Mouse (Mus musculus) neural tube, embryonic 11.5 days (tissue): ENCODE measurements around the gene Itm2a. TPM values are rescaled to one million over a fixed set of nuclear protein-coding genes. Genes with fewer than 3 reads are reported as not detected.

Source experiments
- polyA plus RNA-seq: library from polyadenylated mRNA; unstranded; fragments of >200 nt; fragmentation: Nextera tagmentation; extraction: Ambion mirVana; gene quantifications from 2 replicates; pipeline ENCODE4 v1.2.1, GENCODE M21; 2014

The Itm2a gene
- polyA plus RNA-seq, 1 experiment from 2014 or later = 225 TPM

Other genes starting within 250 kb of the Itm2a start
- not detected in 2 replicates for gene Gpr174, start 147.5 kb downstream of the Itm2a start, polyA plus RNA-seq